Mouse (Mus musculus) liver, postnatal 0 days (tissue): ENCODE data around the gene Tagln.

Experiments
- CTCF ChIP-seq: sonication (generic); IDR thresholded peaks from 2 replicates; pipeline ENCODE4 v1.5.1; 2016; ENCODE audit warnings: antibody characterized with exemption, low read depth
- EP300 ChIP-seq: IDR thresholded peaks from 2 replicates; pipeline ENCODE4 v1.6.1; 2016; ENCODE audit warnings: antibody characterized with exemption, low read depth, mild to moderate bottlenecking

DNA sequence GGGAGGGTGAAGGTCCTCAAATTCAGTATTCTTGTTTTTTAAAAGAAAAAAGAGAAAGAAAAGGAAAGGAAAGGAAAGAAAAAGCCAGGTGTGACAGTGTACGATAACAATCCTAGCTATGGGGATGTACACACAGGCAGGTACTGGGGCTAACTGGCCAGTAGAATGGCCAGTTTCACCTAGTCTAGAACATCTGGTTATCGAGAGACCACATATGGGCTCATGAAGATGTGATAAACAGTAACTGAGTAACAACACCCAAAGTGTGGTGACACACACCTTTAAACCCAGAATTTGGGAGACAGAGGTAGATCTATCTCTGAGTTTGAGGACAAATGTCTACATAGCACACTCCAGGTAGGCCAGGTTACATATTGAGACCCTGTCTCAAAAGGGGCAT, 43.9 kb upstream of the Tagln start:
- no peak for TF ChIP-seq CTCF
- no peak; the same call in 1 of the 2 replicates for TF ChIP-seq EP300
